Mouse (Mus musculus): ENCODE data around the gene Spef1.
"Not testable (repeated sequence)": the region's sequence is repeated elsewhere in the genome, so short reads cannot be mapped to it uniquely, and the experiment has no call there.

Spef1 gene

DNA sequence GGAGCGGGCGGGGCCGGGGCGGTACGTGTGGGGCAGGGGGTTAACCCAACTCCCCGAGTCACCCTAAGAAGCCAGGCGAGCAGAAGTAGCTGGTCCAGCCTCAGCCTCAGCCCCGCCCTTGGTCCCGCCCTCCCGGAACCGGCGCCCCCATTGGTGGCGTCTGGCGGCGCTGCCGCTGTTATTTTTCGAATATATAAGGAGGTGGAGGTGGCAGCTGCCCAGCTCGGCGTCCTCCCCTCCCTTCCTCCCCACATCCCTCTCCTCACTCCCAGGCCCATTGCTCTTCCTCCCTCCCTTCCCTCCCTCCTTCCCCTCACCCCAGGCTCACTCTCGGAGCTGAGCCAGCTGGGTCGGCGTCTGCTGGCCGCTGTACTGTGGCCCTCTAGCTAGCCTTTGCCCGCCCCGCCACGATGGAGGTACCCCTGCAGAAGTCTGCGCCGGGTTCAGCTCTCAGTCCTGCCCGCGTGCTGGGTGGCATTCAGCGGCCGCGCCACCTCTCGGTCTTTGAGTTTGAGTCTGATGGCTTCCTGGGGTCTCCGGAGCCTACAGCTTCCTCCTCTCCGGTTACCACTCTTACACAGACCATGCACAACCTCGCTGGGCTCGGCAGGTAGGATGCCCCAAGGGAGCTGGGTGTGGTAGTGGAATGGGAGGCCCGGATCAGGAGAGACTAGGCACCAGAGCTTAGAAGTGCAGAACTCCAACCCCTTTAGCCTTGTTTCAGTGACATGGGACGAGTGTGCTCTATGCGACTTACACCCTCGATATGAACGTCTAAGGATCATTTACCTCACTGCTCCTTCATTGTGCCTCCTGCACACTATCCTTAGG is at the start of gene Spef1, which contains the start of gene Cdc25b:
Gene Spef1, minus strand, starts transcription at position 512 of the 831 bp plus-strand sequence.
Gene Cdc25b, plus strand, starts transcription at position 179 of the 831 bp plus-strand sequence.
- DNase-seq (ENCODE audit: low spot score in 2 of 2): peak; percentile 72 to 76

DNA sequence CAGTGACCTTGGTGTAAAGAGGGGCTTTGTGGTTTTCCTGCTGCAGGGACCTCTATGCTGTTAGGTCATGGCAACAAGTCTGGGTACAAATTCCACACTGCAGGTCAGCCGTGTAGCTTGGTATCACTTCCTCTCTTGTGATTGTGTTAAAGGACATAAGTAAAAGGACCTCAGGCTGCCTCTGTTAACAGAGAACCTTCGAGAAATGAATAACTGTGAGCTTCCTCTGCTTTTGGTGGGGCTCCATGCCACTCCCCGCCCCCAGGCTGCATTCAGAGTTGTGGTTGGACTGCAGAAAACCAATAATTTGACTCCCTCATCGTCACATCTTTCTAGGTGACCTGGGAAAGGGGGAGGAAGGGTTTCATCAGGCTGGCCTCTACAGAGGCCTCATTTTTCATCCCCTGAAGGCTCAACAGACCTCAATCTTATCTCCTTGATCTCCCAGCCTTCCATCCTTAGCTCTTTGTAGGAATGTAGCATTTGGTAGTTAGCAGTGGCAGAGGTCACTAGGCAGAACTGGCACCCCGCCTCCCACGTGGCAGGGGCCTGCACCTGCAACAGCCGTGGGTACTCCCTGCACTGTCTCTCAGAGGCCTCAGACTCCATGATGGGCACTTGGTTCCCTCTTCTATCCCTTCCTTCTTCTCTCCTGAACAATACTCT is 48.0 kb upstream of the Spef1 start:
- DNase-seq (ENCODE audit: low spot score in 2 of 2): no peak

DNA sequence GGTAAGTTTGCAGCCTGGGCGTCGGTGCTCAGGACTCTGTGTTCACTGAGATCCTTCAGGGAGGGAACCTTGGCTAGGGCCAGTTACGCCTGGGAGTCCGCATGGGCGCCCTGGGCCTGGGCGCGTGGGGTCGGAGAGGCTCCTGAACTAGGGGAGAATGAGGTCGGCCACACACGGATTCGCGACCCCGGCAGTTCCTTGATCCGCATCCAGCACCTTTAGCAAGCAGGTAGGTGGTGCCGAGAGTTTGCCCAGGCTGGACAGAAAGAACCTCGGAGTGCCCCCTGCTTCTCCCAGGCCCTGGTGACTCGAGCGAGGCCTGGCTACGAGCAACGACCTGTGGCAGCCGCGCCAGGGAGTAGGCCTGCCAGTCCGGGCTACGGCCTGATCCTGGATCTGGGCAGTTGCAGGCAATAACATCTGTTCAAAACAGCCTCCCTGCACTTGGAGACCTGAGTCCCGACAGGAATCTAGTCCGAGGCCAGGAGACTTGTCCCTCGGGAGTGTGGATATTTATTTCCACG is 47.1 kb upstream of the Spef1 start:
- no peak for DNase-seq (ENCODE audit: low spot score in 2 of 2)

DNA sequence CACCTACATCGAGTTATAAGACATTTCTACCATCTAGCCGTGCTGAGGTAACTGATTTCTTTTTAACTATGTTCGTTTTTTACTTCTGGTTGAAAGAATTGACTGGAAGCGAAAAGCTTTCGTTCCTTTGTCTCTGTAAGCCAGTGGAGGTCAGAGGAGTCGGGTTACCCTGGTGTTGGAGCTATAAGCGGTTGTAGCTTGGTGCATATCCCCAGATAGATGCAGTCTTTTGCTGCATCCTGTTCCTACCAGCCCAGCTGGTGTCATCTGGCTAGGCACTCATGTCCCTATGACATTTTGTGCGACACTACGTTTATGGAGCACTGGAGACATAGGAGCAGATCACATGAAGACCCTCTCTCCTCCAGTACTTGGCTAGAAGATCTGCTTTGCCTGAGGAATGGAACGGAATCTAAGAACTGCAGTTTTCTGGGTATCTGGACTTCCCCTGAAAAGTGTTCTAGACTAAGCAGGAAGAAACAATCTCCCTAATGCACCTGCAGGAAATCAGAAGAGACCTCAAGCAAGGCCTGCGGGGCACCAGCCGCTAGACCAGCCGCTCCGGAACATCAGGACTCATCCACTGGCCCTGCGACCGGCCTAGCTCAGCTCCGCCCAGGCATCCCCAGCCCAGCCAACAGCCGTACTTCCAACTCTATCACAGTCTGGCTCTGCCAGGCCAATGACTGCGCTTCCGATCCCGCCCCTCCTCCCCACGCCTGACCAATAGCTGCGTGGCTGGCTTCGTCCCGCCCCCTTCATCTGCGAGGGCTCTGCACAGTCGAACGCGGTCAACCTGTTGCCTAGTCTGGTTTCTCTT is 46.4 kb upstream of the Spef1 start, which contains the start of gene Mavs:
Gene Mavs, plus strand, starts transcription at position 757 of the 820 bp plus-strand sequence.
- DNase-seq (ENCODE audit: low spot score in 2 of 2): peak; percentile 91 to 93

DNA sequence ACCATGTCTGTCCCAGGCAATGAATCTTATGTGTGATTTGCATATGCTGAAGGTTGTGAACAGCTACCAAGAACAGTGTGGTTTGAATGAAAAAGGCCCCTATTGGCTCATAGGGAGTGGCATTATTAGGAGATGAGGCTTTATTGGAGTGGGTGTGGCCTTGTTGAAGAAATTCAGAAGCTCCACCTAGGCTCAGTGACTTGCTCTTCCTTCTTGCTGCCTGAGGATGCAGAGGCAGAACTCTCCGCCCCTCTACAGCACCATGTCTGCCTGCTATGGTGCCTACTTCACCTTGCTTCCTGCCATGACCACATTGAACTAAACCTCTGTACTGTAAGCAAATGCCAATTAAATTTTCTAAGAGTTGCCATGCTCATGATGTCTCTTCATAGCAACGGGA is 45.5 kb upstream of the Spef1 start:
- no peak for DNase-seq (ENCODE audit: low spot score in 2 of 2)

DNA sequence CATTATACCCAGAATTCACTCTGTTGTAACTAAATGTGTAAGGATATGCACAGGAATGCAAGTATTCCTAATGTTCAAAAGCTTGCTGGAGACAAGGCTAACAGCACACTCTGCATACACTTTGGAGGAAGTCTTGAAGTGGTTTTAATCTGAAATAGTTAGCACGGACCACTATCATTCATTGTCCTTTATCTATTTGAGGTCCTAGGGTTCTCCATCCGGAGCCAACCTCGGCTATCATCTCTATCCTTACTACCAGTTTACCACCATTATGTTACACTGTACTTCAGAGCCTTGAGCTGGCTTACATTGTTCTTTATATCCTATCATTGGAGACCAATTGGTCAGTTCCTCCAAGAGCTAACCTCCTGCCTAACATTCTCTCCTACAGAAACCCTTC is 40.2 kb upstream of the Spef1 start:
- DNase-seq (ENCODE audit: low spot score in 2 of 2): no peak

DNA sequence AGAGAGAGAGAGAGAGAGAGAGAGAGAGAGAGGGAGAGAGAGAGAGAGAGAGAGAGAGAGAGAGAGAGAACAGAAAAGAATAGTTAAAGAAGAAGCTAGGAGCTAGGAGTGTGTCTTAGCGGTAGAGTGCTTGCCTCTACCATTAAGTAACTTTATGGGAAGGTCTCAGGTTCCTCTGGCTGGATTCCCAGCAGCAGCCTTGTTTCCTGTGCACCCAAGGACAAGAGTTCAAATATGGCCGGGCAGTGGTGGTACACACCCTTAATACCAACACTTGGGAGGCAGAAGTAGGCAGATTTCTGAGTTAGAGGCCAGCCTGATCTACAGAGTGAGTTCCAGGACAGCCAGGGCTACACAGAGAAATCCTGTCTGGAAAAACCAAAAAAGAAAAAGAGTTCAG is 39.6 kb upstream of the Spef1 start:
- not testable (repeated sequence) for DNase-seq (ENCODE audit: low spot score in 2 of 2)

DNA sequence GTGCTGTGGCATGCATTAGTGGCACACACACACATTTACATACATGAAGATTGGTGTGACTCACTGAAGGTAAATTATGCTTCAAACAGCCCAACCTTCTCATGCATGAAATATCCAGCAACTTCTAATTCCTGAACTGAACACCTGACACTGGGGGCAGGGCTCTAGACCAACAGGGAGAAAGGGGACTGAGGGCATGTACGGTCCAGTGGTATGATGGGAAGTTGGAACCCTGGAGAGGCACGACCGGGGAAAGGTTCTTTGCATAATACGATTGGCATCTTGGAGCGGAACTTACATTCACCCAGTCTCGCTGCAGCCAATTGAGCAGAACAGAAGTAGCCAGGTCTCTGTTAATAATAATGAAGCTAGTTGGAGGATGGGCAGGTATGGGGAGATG is 38.1 kb upstream of the Spef1 start:
- no peak for DNase-seq (ENCODE audit: low spot score in 2 of 2)

DNA sequence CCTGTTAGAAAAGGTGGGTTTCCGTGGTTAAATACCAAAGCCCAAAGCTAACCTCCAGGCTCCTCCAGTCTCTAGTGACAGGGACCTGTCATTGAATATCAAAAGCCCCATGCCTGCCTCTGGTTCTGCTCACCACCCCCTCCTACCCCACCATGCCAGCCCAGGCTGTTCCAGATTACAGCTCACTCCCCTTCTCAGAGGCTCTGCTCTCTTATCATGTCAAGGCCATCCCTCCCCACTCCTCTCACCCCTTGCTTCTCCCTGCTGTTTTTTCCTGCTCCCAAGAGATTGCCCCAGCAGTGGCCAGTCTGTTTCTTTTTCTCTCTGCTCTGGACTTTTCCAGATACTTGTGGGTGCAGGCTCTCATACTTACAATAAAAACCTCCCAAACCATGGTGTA is 36.5 kb upstream of the Spef1 start:
- no peak for DNase-seq (ENCODE audit: low spot score in 2 of 2)

DNA sequence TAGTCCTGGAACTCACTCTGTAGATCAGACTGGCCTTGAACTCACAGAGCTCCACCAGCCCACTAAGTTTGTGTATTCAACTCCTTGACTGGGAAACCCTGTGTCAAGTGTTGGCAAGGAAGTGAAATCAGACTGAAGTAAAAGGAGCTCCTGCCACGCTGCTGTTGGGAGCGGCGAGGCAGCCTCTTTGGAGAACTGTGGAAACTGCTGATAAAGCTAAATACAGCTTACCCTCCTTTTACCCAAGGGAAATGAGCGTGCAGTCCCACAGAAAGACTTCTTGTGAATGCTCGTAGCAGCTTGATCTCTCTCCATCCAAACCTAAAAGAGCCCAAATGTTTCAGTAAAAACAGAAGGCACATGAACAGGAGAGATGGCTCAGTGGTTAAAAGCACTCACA is 35.5 kb upstream of the Spef1 start:
- no peak for DNase-seq (ENCODE audit: low spot score in 2 of 2)

DNA sequence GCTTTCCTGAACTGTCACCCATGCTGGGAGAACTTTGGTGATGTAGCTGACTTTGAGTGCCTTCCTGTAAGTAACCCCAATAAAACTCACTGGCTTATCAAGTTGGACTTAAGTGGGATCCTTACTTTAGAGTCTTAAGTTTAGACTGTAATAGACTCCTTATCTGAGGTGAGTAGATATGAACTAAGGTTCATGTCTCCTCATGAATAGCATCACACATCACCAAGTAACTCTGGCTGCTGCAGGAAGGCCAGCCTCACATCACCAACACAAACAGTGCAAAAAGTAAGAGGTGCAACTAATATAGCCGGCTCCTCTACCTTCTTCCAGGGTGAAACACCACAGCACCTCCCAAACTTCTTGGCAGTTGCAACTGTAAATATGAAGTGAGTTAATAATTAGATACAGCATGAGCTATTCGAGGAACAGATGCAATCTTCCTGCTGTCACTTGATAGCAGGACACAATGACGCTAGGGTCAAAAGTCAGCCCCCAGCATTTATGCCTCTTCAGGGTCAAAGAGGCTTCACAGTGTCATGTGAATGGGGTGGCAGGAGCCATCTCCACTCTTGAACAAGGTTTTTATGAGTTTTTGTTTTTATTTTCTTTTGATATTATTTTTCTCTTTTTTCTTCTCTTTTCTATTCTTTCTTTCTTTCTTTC is 34.9 kb upstream of the Spef1 start:
- DNase-seq (ENCODE audit: low spot score in 2 of 2): no peak

DNA sequence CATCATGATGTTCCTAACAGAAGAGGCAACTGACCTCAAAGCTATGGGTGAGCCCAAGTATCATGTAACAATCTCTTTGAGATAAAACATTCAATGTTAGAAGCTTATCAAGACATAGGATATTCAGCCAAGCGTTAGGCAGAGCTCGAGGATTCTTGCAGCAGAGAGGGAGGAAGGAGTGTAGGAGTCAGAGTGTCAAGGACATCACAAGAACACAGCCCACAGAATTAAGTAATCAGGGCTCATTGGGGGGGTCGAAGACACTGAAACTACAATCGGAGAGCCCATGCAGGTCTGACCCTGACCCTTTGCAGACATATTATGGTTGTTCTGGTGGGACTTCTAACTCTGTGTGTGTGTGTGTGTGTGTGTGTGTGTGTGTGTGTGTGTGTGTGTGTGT is 32.9 kb upstream of the Spef1 start:
- DNase-seq (ENCODE audit: low spot score in 2 of 2): no peak

DNA sequence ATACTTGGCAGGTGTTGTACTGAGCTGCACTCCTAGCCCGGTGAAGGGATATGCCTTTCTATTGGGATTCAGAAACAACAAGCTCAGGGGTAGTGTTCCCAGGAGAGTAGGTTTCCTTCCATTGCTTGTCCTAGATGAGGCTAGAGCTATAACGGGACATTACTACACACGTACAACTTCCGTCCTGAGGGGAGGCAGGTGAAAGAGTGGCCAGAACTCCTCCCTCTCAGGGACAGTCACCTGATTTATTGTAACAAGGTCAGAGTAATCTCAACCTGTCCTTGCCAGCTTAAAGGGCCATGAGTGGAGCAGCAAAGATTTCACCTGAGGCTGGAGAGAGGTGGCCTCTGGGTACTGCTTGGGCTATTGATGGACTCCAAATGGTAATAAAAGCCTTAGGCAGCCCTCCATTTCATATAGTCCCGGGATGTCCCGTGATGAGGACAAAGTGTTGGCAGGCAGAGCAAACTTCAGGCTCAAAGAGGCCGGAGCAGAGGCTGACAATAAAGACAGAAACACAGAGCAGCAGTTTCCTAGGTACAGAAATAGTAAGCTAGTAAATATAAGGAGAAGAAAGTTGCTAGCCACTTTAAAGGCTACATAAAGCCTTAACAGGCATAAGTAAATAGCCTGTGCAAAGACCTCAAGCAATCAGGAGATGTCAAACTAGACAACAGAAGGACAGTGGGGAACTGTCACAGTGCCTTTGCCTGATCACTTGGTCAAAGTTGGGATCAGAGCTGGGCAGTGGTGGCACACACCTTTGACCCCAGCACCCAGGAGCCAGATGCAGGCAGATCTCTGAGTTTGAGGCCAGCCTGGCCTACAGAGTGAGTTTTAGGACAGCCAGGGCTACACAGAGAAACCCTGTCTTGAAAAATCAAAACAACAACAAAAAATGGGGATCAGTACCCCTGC is 29.1 kb upstream of the Spef1 start:
- no peak for DNase-seq (ENCODE audit: low spot score in 2 of 2)

DNA sequence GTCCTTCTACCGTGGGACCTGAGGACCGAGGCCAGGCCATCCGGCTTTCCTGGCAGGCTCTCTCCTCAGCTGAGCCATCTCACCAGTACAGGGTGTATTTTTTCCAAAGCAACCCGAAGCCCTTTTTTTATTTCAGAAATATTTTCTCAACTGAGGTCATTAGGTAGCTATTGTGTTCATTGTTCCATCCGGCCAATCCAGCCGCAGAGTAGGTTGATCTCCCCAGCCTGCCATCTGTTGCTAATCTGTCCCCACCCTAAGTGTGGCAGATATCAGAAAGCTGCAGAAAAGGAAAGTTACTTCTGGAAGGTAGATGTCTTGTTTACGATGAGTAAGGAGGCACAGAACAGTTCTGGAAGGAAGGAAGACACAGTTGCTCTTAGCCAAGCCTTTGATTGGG is 26.7 kb upstream of the Spef1 start:
- no peak for DNase-seq (ENCODE audit: low spot score in 2 of 2)

DNA sequence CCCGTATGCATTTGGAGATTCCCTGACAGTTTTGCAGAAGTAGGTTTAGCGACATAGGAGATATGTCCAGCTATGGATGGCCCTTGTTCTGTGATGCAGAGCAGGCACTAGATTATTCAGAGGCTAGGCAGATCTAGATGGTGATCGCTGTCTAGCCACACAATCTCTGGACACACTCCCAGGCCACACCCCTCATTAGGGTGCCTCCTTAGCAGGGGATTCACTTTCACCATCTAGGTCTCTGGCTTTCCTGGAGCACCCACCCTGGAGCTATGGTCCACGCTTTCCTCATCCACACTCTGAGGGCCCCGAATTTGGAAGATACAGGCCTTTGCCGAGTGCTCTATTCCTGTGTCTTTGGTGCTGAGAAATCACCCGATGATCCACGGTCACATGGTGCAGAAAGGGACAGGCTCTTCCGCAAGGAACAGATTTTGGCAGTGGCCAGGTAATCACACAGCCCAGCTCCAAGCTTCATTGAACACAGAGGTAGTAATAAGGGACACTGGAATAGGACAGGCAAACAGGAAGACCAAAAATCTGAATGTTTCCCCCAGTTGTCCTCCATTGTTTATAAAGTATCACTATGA is 24.0 kb upstream of the Spef1 start:
- DNase-seq (ENCODE audit: low spot score in 2 of 2): peak in 1 of 2 experiments; percentile 28

DNA sequence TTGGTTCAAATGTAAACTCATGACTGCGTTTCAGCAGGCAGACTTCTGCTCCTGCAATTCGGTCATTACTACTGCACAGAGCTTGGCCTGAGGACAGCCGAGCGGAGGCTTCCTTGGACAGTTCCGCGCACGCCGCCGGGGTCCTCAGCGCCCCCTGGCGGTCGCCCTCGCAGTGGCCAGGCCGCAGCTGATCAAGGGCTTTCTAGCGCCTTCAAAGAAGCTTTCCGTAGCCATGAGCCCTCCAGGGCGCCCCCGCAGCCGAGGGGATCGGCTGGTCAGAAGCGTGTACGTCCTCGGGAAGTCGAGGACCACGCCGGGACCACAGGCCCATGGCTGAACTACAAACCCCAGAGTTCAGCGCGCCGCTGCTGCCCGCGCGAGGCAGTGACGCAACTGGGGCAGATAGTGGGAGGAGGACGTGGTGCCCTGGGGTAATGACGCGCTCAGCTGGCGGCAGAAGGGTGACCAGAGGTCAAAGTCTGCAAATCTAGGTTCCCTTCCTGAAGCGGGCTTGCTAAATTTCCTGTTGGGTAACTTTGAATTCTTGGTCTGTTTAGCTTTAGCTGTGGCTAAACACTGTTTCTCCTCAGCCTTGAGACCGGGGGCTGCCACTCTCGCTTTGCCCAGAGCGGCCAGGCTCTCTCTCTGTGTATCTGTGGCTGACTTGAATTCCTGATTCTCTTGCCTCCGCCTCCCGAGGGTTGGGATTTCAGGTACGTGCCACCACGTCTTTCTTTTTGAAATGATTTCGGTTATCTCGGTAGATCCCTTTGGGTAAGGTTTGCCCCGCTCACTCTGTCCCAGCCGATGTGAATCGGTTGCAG is 23.1 kb upstream of the Spef1 start:
- peak; percentile 95 to 97 for DNase-seq (ENCODE audit: low spot score in 2 of 2)

DNA sequence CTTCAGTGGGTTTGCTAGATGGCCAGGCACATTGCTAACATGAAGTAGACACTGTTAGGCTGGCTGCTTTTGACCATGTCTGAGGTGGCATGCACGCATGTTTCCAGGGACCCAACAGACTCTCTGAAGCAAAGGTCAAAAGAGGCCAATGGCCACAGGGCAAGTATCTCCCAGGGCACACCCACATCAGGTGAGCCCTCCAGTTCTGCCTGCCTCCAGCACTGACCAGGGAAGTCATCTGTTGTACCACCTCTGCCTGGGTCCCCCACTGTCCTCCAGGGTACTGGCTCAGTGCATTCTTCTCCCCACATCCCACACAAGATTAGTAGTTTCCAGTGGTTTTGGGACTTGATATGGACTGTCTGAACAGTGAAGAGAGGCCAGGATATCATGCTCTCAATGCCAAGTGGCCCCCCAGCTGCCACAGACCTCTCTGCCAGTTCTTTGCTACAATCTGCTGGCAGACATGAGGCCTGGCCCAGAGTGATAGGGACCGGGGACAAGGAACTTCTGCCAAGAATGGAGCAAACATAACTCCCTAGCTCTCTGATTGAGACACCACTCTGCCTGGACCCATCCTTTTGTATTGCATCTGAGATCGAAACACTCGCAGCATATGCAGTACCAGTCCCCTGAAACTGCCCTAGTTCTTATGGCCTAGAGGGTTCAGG is 22.2 kb upstream of the Spef1 start:
- DNase-seq (ENCODE audit: low spot score in 2 of 2): no peak

DNA sequence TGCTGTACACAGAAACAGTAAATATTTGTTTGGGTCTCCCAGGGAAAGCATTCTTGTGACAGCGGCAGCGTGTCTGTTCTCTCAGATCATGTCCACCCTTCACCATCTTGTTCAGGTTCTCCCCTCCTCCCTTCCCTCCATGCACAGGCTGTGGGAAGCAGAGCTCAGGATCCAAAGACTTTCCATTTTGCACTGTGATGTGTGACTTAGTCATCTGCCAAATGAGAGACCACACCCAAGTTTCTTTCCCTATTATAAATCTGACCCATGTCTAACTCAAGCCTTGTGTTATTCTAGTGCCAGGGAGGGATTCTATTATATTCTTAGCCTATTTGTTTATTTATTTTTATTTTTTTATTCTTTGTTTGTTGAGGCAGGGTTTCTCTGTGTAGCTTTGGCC is 21.3 kb upstream of the Spef1 start:
- DNase-seq (ENCODE audit: low spot score in 2 of 2): no peak

DNA sequence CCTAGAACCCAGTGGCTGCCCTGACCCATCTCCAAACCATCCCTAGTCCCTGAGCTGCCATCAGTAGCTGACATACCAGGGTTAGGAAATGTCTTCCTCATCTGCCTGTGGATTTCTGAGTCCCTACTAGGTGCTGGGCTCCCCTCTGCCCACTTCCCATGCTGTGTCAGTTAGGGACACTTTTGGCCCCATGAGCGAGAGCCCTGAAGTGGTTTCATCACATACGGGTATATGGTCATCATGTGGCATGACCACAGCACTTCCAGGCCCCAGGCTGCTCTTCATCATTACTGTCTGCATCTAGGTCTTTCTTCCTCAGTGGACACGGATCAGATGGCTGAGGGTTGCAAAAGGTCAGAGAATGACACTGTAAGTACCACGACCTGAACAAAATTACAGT is 19.7 kb upstream of the Spef1 start, which contains the start of gene Ap5s1:
Gene Ap5s1, plus strand, starts transcription at position 301 of the 400 bp plus-strand sequence.
- no peak for DNase-seq (ENCODE audit: low spot score in 2 of 2)

Measured in right cerebral cortex, adult 2 months (tissue).